Mouse (Mus musculus) frontal cortex, adult 2 months (tissue): ENCODE data around the gene Nags. TPM values are rescaled to one million over a fixed set of nuclear protein-coding genes. Genes with fewer than 3 reads are reported as not detected.
"Not testable (repeated sequence)": the region's sequence is repeated elsewhere in the genome, so short reads cannot be mapped to it uniquely, and the experiment has no call there.

Experiments used
- DNase-seq, 2 experiments: peaks; one replicate each; pipeline ENCODE4 v3.0.0; 2022; ENCODE audit warnings: low spot score in 1 of 2; ENCODE audit errors: extremely low spot score in 1 of 2
- polyA plus RNA-seq: library from polyadenylated mRNA; depleted of rRNA; stranded (reverse); fragments of >200 nt; gene quantifications from 2 replicates; pipeline ENCODE4 v1.2.3, GENCODE M21; 2012

Gene Nags
- polyA plus RNA-seq, 1 experiment = 0.06 TPM

DNA sequence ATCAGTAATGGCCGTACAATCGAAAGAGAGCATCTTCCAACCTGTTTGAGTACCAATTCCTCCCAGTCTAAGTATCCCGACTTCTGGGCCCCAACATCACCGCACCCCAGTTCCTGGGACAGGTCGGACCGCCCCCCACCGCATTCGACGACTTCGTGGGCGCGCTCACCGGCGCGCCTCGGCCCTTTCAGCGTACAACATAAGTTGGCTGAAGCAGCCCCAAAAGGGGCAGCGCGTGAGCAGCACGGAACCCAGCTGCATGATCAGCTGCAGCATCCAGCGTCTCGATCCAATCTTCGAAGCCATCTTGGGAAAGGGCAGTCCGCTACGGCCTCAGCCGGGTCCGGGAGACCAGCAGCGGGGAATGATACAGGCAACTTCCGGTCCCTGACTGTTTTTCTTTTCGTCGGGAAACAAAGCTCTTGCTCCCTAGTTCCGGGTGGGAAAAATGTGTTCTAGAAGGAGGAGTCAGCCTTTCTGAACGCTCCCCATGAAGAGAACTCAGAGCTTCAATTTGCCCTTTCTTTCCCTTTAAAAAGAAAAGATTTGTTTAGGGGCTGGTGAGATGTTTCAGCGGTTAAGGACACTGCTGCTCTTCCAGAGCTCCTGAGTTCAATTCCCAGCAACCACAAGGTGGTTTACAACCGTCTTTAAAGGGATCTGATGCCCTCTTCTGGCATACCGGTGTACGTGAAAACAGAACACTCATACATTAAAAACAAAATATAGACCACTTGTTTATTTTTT is 10.9 kb downstream of the Nags start, which contains the start of gene Tmem101:
Gene Tmem101 (minus strand): TSS at position 366 of the 747 bp plus-strand sequence.
- DNase-seq = peak; percentile 75 to 94

DNA sequence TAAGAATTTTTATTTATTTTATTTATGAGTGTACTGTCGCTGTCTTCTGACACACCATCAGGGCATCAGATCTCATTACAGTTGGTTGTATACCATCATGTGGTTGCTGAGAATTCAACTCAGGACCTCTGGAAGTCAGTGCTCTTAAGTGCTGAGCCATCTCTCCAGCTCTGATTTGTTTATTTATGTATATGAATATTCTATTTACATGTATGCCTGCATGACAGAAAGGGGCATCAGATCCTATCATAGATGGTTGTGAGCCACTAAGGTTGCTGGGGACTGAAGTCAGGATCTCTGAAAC is 11.4 kb downstream of the Nags start:
- no peak for DNase-seq

- DNase-seq = not testable (repeated sequence)
Measured at GRCm38 (mm10) chr11:102158024-102158423, 12.7 kb downstream of the Nags start.

DNA sequence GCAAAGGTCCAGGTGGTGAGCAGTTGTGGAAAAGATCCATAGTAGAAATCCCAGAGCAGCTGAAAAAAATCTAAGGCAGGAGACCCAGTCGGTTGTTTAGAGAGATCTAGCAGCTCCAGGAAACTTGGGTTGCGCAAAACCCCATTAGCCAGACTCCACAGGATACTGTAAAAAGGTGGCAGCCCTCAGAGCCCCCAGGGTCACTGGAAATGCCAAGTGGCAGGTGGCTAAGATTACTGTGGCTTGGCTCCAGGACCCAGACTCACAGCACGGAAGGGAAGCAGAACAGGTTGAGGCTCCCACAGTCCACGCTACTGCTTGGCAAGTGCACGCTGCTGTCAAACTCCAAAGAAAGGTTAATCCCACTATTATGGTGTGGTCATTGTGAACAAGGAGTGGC is 14.5 kb downstream of the Nags start:
- DNase-seq = no peak

GRCm38 (mm10) chr11:102165971-102166722 is 20.8 kb downstream of the Nags start:
- DNase-seq = peak; percentile 59 to 62

GRCm38 (mm10) chr11:102167539-102167938 is 22.2 kb downstream of the Nags start:
- no peak for DNase-seq

DNA sequence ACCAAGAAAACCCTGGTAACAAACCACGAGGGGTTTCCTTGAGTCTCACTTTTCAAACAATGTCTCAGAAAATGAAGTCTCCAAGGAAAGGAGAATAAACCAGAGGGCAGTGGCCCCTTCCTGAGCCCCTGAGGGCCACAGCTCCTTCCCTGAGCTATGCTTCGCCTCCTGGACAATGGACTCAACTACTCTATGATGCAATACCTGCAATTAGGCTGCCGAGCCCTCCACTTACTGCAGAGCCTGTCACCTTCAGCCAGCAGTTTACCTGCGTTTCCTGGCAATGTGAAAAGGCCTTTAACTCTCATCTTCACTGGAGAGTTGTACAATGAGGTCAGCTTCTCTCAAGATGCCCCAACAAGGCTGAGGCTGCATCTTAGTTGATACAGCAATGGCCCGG is 23.4 kb downstream of the Nags start:
- no peak for DNase-seq

DNA sequence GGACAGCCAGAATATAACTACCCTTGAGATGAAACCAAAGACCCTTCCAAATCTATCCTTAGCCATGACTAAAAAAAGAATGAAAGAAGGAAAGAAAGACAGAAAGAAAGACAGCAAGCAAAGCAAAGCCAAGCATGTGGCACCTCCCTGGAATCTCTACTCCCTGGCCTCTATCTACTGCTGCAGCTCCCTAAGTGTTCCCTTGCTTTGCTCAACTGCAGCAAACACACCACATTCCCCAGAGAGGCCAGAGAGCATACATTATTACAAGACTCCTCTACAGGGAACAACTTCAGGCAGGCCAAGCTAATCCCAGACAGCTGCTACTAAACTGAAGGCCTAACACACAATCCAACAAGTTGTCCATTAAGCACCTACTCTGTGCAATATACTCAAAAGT is 34.5 kb downstream of the Nags start:
- DNase-seq = no peak

- no peak for DNase-seq
Measured at GRCm38 (mm10) chr11:102184253-102184645, 38.9 kb downstream of the Nags start.

GRCm38 (mm10) chr11:102184646-102185495 is 39.6 kb downstream of the Nags start, which contains the start of gene Lsm12:
TSS of gene Lsm12 (minus strand) at chr11:102185296.
- DNase-seq = peak; percentile 73 to 93

DNA sequence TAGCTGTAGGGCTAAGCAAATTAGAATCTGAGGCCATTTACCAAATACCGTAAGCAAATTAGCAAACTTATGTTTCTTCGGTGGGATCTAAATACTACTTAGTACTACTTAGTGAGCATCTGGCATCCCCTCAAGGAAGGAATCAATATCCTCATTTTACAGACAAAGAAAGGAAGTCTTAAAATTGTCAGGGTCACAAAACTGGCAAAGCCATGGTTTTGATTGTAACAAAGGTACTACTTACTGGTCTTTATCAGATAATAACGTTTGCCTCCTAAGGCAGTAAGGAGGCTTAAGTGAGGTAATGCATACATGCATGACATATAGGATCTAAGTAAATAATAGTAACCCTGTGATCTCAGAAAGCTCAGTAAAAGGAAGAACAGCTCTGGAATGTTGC is 40.4 kb downstream of the Nags start:
- DNase-seq = no peak

- no peak for DNase-seq
Measured at GRCm38 (mm10) chr11:102186235-102186634, 40.9 kb downstream of the Nags start.

- DNase-seq = no peak
Measured at GRCm38 (mm10) chr11:102188980-102189379, 43.7 kb downstream of the Nags start.

- peak; percentile 89 to 93 for DNase-seq
Measured at GRCm38 (mm10) chr11:102189461-102190436, 44.4 kb downstream of the Nags start, which contains the start of gene G6pc3. TSS of gene G6pc3 (plus strand) at chr11:102189620.

DNA sequence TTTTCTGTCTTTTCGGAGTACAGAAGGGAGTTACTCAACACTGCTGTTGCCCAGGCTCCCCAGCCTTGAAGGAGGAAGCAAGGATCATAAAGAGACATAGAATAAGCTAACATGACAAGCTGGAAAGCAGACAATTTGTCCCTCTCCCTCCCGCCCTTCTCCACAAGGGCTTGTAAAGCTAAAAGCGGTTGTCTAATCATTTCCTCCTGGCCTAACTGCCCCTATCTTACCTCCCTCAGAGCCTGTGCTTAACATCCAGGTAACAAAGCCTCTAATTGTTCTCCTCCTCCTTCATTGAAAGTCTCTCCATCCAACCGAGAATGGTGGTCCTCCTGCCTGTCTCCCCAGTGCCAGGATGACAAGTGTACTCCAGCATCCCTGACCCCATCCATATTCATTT is 45.5 kb downstream of the Nags start:
- DNase-seq = no peak

GRCm38 (mm10) chr11:102193657-102194440 is 48.5 kb downstream of the Nags start:
- DNase-seq = no peak

- DNase-seq = no peak
Measured at GRCm38 (mm10) chr11:102196018-102196797, 50.9 kb downstream of the Nags start.

DNA sequence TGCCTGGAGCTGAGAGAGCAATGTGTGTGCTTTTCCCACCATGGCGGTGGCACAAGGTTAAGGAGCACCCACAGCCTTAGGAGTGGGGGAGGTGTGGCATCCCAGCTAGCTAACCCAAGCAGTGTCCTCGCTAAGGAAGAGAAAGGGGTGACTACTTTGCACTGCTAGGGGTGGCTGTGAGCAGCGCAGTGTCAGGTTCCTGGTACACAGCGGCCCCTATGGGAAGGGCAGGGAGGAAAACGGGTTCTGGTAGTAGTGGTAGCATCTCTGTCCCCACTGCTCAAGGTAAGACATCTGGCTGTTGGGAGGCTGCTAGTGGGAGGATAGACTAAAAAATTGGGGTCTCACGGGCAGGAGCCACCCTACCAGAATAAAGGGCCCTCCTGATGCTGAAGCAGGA is 52.9 kb downstream of the Nags start:
- no peak for DNase-seq
